Mouse (Mus musculus) liver, adult 2 months (tissue): ENCODE data around the gene Atp10a. TPM values are rescaled to one million over a fixed set of nuclear protein-coding genes. Genes with fewer than 3 reads are reported as not detected.

ENCODE experiments used
- DNase-seq: peaks from one replicate; pipeline ENCODE4 v3.0.0-alpha.2; 2011; ENCODE audit warnings: low read depth, low spot score; ENCODE audit errors: extremely low read depth
- H3K27ac ChIP-seq: fragments of 200-500 bp; replicated peaks from 2 replicates; pipeline ENCODE4 v1.5.1; 2012; ENCODE audit warnings: low read depth, mild to moderate bottlenecking, control low read depth, inconsistent platforms, low read length; ENCODE audit not compliant: insufficient read depth
- H3K27me3 ChIP-seq: fragments of 200-500 bp; 2 replicates; pipeline ENCODE4 v1.6.1; 2012; ENCODE audit warnings: mild to moderate bottlenecking, moderate library complexity, low read length, inconsistent platforms; ENCODE audit not compliant: control insufficient read depth, insufficient read depth
- H3K36me3 ChIP-seq: fragments of 200-500 bp; 2 replicates; pipeline ENCODE4 v1.6.1; 2012; ENCODE audit warnings: low read length, inconsistent platforms; ENCODE audit not compliant: control insufficient read depth, insufficient read depth
- H3K4me1 ChIP-seq: fragments of 200-500 bp; 2 replicates; pipeline ENCODE4 v1.6.1; 2011; ENCODE audit warnings: low read length; ENCODE audit not compliant: control insufficient read depth, insufficient read depth
- H3K4me3 ChIP-seq: fragments of 200-500 bp; 2 replicates; pipeline ENCODE4 v1.5.1; 2011; ENCODE audit warnings: low read depth, mild to moderate bottlenecking, control low read depth, low read length, moderate library complexity; ENCODE audit not compliant: insufficient read depth
- H3K79me2 ChIP-seq: fragments of 200-500 bp; 2 replicates; pipeline ENCODE4 v1.6.1; 2012; ENCODE audit warnings: inconsistent platforms, mild to moderate bottlenecking, low read length, moderate library complexity; ENCODE audit not compliant: control insufficient read depth, insufficient read depth
- H3K9ac ChIP-seq: fragments of 200-500 bp; 2 replicates; pipeline ENCODE4 v1.6.1; 2012; ENCODE audit warnings: low read depth, mild to moderate bottlenecking, control low read depth, inconsistent platforms, low read length
- CTCF ChIP-seq: fragments of 200-500 bp; IDR thresholded peaks from 2 replicates; pipeline ENCODE4 v1.5.1; 2011; ENCODE audit warnings: low read depth, low read length, control low read depth
- POLR2A ChIP-seq: fragments of 200-500 bp; IDR thresholded peaks from 2 replicates; pipeline ENCODE4 v1.6.1; 2011; ENCODE audit warnings: low read length, control low read depth; ENCODE audit not compliant: insufficient read depth; ENCODE audit errors: extremely low read depth
- WGBS: fragments of 180-500 bp; shearing (Covaris S2); methylation state at CpG from one replicate; pipeline ENCODE4 v1.1.7; 2018; 5-methylcytosine and 5-hydroxymethylcytosine counted together
- polyA plus RNA-seq: library from polyadenylated mRNA; depleted of rRNA; stranded (reverse); fragments of >200 nt; gene quantifications from 2 replicates; pipeline ENCODE4 v1.2.3, GENCODE M21; 2012
- total RNA-seq: library from RNA; depleted of rRNA; stranded (reverse); fragments of >200 nt; gene quantifications from 2 replicates; pipeline ENCODE4 v1.2.3, GENCODE M21; 2014

Atp10a gene
- total and polyA plus RNA-seq, 2 experiments, result 0.35 to 0.46 TPM

DNA sequence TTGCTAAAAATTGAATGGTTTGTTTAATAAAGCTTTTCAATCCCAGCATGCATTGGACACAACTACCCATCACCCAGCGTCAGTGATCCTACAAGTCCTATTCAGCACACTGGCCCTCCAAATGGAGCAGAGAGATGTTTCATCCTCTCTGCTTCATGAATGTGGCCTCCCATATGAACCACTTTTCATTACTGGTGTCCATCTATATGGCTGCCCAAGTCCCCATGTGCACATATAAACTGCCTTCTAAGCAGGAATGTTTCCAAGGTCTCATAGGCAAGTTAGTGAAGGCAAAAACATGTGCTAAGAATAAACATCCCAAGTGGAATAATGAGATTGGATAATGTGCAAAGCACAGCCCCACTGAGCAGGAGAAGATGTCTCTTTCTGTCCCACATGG, 217.7 kb downstream of the Atp10a start:
- 97% methylated on average over 1 of the region's 1 CpGs for WGBS
- Histone ChIP-seq H3K27me3 (no peaks in the 10 kb centered on the region), H3K4me1 (no peaks in the 10 kb centered on the region)

More for the DNA sequence above, 217.7 kb downstream of the Atp10a start:
- DNase-seq, result no peak
- Histone ChIP-seq H3K79me2 (no peaks in the 10 kb centered on the region), H3K36me3 (no peaks in the 10 kb centered on the region), H3K4me3 (no peak overlapping the region), H3K9ac (no peak overlapping the region), H3K27ac (no peak overlapping the region)
- TF ChIP-seq POLR2A (no peak), CTCF (no peak)
